Mouse (Mus musculus) naive thymus-derived CD4-positive, alpha-beta T cell, adult 2 months (primary cell): Measurements from ENCODE around the gene Mtfp1.

Experiments used
- DNase-seq: peaks from one replicate; pipeline ENCODE4 v3.0.0-alpha.2; 2011; ENCODE audit warnings: low read depth

The Mtfp1 gene

GRCm38 (mm10) chr11:4080219-4080618 lies 15.0 kb downstream of the Mtfp1 start:
- peak; percentile 74 for DNase-seq

- no peak for DNase-seq
These were observed 16.8 kb downstream of the Mtfp1 start for GRCm38 (mm10) chr11:4078267-4078933.

GRCm38 (mm10) chr11:4076633-4077032 lies 18.6 kb downstream of the Mtfp1 start:
- DNase-seq: peak; percentile 33

GRCm38 (mm10) chr11:4069664-4070063 lies 25.6 kb downstream of the Mtfp1 start:
- DNase-seq: no peak

- no peak for DNase-seq
These were observed 30.6 kb downstream of the Mtfp1 start, which contains the start of gene Sec14l3 for GRCm38 (mm10) chr11:4064627-4065122. Gene Sec14l3 (plus strand): TSS chr11:4064841.

GRCm38 (mm10) chr11:4062981-4063380 lies 32.3 kb downstream of the Mtfp1 start:
- no peak for DNase-seq

- no peak for DNase-seq
These were observed 32.7 kb downstream of the Mtfp1 start for GRCm38 (mm10) chr11:4062523-4062922.

GRCm38 (mm10) chr11:4060866-4061575 lies 34.2 kb downstream of the Mtfp1 start:
- DNase-seq: no peak

GRCm38 (mm10) chr11:4053586-4053985 lies 41.7 kb downstream of the Mtfp1 start:
- peak; percentile 73 for DNase-seq

- no peak for DNase-seq
These were observed 46.8 kb downstream of the Mtfp1 start for GRCm38 (mm10) chr11:4048438-4048837.

GRCm38 (mm10) chr11:4047766-4048165 lies 47.5 kb downstream of the Mtfp1 start:
- no peak for DNase-seq

GRCm38 (mm10) chr11:4046526-4046925 lies 48.7 kb downstream of the Mtfp1 start:
- no peak for DNase-seq

GRCm38 (mm10) chr11:4043081-4043480 lies 52.2 kb downstream of the Mtfp1 start:
- DNase-seq: no peak
